Mouse (Mus musculus) spleen, adult 2 months (tissue): ENCODE measurements around the gene Spint1.

ENCODE experiments used
- CTCF ChIP-seq: fragments of 200-500 bp; IDR thresholded peaks from 2 replicates; pipeline ENCODE4 v1.5.1; 2011; ENCODE audit warnings: mild to moderate bottlenecking, inconsistent platforms; ENCODE audit not compliant: insufficient read depth, insufficient read length, insufficient replicate concordance; ENCODE audit errors: extremely low read depth
- POLR2A ChIP-seq: fragments of 200-500 bp; IDR thresholded peaks from 2 replicates; pipeline ENCODE4 v1.6.1; 2011; ENCODE audit warnings: low read depth, low read length, inconsistent platforms

DNA sequence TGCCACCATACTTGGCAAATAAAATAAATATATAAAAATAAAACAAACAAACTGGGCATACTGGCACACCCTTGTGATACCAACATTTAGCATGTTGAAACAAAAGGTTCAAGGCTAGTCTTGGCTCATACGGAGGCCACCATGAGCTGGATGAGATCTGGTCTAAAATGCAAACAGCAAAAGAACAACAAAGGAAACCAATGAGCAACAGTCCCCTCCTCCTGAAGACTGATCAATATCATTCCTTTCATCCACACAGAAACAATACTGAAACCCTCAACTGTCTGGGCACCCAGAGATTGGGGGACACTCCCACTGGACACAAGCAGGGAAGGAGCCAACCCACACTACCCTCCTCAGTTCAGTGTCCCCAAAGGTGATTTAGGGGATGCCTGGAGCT, 39.7 kb upstream of the Spint1 start:
- TF ChIP-seq CTCF (no peak), POLR2A (no peak)
